Comparison of ENCODE assay signal across 26 mouse cellular contexts in the genomic region with DNA sequence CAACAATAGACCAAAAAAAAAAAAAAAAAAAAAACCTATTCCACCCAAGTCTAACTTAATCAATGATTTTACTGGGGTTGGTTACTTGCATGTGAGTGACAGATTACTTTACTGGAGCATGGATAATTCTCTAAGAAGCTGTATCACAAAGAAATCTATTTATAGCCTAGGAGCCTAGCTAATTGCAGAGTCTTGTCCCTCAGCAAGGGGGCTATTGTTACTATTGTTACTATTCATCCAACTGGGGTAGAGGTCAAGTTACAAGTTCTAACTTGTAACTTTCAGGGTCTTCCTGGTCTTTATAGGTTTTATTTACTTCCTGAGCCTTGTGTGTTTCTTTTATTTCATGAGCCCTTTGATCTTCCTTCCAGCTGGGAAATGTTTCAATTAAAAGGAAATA. TPM values are rescaled to one million over a fixed set of nuclear protein-coding genes. Genes with fewer than 3 reads are reported as not detected.
DNase-seq lines count a peak whose midpoint lies in the region; TF ChIP-seq lines count a peak whose summit lies in the region.
"Had no signal": no experiment of that assay in that cellular context is flagged by ENCODE, and none has a peak within 500 bp of the region (broad histone marks: within the 10 kb centered on the region; RNA-seq: fewer than 3 reads in every experiment).

No protein-coding gene starts in this region.

- H3K4me1 ChIP-seq in ES-E14 (ENCODE audit: control insufficient read depth in 2 of 2, insufficient read depth in 2 of 2, low read length in 2 of 2, poor library complexity in 1 of 2) = no peaks in the 10 kb centered on the region
- H3K4me1 ChIP-seq: embryonic facial prominence, embryonic 10.5 days; forebrain, embryonic 13.5 days; heart, embryonic 10.5 days; heart, embryonic 13.5 days; hindbrain, embryonic 15.5 days had no signal

- H3K9ac ChIP-seq in ES-E14 (ENCODE audit: insufficient read depth, low read depth, low read length, poor library complexity, severe bottlenecking) = no peak overlapping the region
- H3K9ac ChIP-seq: embryonic facial prominence, embryonic 13.5 days; forebrain, embryonic 13.5 days; heart, embryonic 13.5 days; hindbrain, embryonic 15.5 days had no signal

- in situ Hi-C loops in ES-E14 (cut with MboI; ENCODE audit: low sequenced_read_pairs in 2 of 2, unreplicated experiment in 2 of 2) = no loop called here

- H3K4me3 ChIP-seq in ES-E14 (ENCODE audit: insufficient read depth in 1 of 2, low read depth in 1 of 2, low read length in 2 of 2, poor library complexity in 1 of 2, severe bottlenecking in 1 of 2) = no peak overlapping the region
- H3K4me3 ChIP-seq: embryonic facial prominence, embryonic 10.5 days; embryonic facial prominence, embryonic 13.5 days; forebrain, embryonic 10.5 days; forebrain, embryonic 13.5 days; heart, adult 2 months; heart, embryonic 10.5 days; heart, embryonic 13.5 days; hindbrain, embryonic 15.5 days had no signal

- no peak for TF ChIP-seq POLR2A in brain, embryonic 14.5 days (IDR thresholded peaks at IDR 0.05; ENCODE audit: borderline replicate concordance, extremely low read depth, insufficient read depth, insufficient read length, poor library complexity, severe bottlenecking)

- no peak overlapping the region for H3K27ac ChIP-seq in ES-E14 (ENCODE audit: insufficient read depth, low read depth, low read length, poor library complexity, severe bottlenecking)
- H3K27ac ChIP-seq: embryonic facial prominence, embryonic 10.5 days; embryonic facial prominence, embryonic 13.5 days; forebrain, embryonic 10.5 days; forebrain, embryonic 13.5 days; heart, adult 2 months; heart, embryonic 10.5 days; heart, embryonic 13.5 days; hindbrain, embryonic 15.5 days had no signal

- DNase-seq in embryo, embryonic 10.5 days (ENCODE audit: low spot score) = peak; percentile 50
- DNase-seq in embryo, embryonic 11 days = no peak
- peak; percentile 21 for DNase-seq in ES-E14 (ENCODE audit: low read depth, low spot score)
- peak; percentile 11 for DNase-seq in brain, embryonic 14.5 days (ENCODE audit: low read depth)
- peak; percentile 44 for DNase-seq in retina, postnatal 1 day
- DNase-seq in cerebellum, adult 11-12 months = no peak
- no peak for DNase-seq in spleen, postnatal 14 days (ENCODE audit: low spot score in 2 of 2)
- DNase-seq: adrenal gland, postnatal 14 days; B cell, adult 2 months; cerebellum, adult 2 months; cerebellum, adult 9-11 months; cerebellum, postnatal 25 days; gastrocnemius, postnatal 10 days; gastrocnemius, postnatal 36 days; heart, adult 2 months; heart, postnatal 14 days; heart, postnatal 4 days; kidney, adult 2 months had no signal

- no peaks in the 10 kb centered on the region for H3K36me3 ChIP-seq in ES-E14 (ENCODE audit: control insufficient read depth, insufficient read depth, low read length, poor library complexity, severe bottlenecking)
- H3K36me3 ChIP-seq: embryonic facial prominence, embryonic 10.5 days; embryonic facial prominence, embryonic 13.5 days; forebrain, embryonic 10.5 days; heart, embryonic 10.5 days; heart, embryonic 13.5 days; hindbrain, embryonic 15.5 days had no signal

- no peak for TF ChIP-seq CTCF in brain, embryonic 14.5 days (IDR thresholded peaks at IDR 0.05; ENCODE audit: borderline replicate concordance, extremely low read depth, insufficient read depth, insufficient read length)

- no peaks in the 10 kb centered on the region for H3K9me3 ChIP-seq in ES-E14 (ENCODE audit: control insufficient read depth, insufficient read depth, low read depth, low read length)
- H3K9me3 ChIP-seq: embryonic facial prominence, embryonic 10.5 days; embryonic facial prominence, embryonic 13.5 days; forebrain, embryonic 10.5 days; forebrain, embryonic 13.5 days; heart, embryonic 10.5 days; heart, embryonic 13.5 days; hindbrain, embryonic 15.5 days had no signal

TF ChIP-seq in ES-E14, 5 proteins besides CTCF, POLR2A, EP300 and RAD21:
- TF ChIP-seq MAFK (IDR thresholded peaks at IDR 0.05; ENCODE audit: insufficient read depth, low read depth, low read length) = no peak
- no peak for TF ChIP-seq HCFC1 (IDR thresholded peaks at IDR 0.05; ENCODE audit: borderline replicate concordance, insufficient read depth, low read length)
- TF ChIP-seq ZC3H11A (IDR thresholded peaks at IDR 0.05; ENCODE audit: borderline replicate concordance, low read depth, low read length) = no peak
- no peak for TF ChIP-seq CHD2 (IDR thresholded peaks at IDR 0.05; ENCODE audit: low read depth, low read length)
TF ChIP-seq in ES-E14: peak in this region for 0.

RNA-seq across cellular contexts. Expression of a gene that starts 40.1 kb away (rescaled TPM):
- total RNA-seq in ES-E14 (2012; rRNA removed) = 1.7 and 3.3 TPM in 2 replicates
- polyA plus RNA-seq in brain, embryonic 14.5 days (2012; rRNA removed) = 1.2 and 3.1 TPM in 2 replicates
- total RNA-seq: CH12.LX had no signal

Comparison
In these comparisons a context has a peak if more than half of its experiments do, and no peak if none do; other contexts are left out.
1. DNase-seq: peak in embryo, embryonic 10.5 days (single experiment), ES-E14 (single experiment), brain, embryonic 14.5 days (single experiment) and retina, postnatal 1 day (single experiment); none in embryo, embryonic 11 days (single experiment), cerebellum, adult 11-12 months (single experiment) and spleen, postnatal 14 days (0 of 2).